Mouse (Mus musculus): ENCODE data around the gene Tmem39b. TPM values are rescaled to one million over a fixed set of nuclear protein-coding genes. Genes with fewer than 3 reads are reported as not detected.

Gene Tmem39b
- polyA plus RNA-seq (2014; fragmentation: Illumina TruSeq; extraction: RNeasy Lipid Tissue Mini Kit (QIAGEN cat#74804); ENCODE audit: low read depth, low replicate concordance): 5.2 TPM

DNA sequence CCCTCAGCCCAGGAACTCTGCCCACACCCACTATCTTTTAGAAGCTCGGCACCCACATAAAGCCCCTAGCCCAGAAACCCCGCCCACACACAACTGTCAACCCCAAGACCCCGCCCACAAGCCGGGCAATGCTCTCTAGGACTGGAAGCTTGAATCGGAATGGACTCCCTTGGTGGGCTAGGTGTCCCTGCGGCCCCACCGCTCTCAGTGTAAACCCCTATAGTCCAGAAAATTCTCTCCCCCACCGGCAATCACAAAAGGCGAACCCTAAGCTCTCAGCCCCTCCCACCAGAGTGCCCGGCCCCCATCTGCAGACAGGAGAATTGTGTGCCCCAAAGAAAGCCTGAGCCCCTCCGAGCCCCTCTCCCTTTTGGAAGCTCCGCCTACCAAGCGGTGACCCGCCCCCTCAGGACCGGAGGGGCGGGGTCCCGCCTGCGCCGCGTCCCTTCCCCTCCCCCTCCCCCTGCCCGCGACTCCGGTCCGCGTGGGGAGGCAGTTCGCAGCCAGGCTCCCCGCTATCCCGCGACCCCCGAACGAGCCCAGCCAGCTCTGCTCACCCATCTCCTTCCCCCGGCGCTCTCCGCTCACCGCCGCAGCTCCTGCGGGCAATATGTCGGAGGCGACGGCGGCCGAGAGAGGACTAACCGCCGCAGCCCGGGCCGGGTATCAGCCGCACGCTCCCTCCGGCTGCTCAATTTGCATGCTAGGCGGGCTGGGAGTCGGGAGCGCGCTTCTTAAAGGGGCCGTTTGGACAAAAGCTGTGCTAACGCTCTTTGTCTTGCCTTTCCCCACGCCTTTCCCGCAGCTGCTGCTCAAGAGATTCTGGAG lies at the start of gene Tmem39b:
Tmem39b (minus strand) TSS at position 681 of the 828 bp plus-strand sequence.

DNA sequence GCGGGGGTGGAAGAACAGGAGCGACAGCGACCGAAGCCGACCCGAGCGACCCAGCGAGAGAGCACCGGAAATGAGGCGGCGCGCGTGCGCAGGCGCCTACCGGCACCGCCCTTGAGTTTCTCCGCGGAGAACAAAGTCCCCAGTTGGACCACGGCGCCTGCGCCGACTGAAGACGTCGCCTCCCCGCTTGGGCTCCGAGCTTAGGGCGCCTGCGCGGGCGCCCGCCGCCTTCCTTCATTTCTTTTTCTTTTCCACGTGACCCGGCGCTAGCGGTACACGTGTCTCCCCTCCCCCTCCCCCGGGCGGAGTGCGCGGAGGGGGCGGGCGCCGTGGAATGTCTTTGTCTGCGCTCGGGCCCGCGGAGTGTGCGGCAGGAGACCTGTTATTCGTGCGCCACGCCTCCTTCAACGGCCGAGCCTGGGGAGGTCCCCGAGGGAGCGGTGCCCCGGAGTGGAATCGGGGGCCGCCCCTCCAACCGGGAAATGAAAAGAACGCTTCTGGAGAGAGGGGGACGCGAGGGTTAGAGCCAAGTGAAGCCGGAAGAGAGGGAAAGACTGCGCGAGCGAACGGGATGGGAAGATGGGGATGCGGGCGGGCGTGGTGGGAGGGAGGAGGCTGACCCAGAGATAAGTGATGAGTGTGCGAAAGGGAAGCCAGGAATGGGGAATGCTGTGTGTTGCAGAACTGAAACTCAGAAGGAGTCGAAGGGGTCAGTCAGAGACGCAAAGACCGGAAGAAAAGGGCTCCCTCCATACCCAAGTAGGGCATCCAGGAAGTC lies 45.8 kb upstream of the Tmem39b start, which contains the start of gene Khdrbs1:
Khdrbs1 (minus strand) TSS at position 72 of the 778 bp plus-strand sequence.

DNA sequence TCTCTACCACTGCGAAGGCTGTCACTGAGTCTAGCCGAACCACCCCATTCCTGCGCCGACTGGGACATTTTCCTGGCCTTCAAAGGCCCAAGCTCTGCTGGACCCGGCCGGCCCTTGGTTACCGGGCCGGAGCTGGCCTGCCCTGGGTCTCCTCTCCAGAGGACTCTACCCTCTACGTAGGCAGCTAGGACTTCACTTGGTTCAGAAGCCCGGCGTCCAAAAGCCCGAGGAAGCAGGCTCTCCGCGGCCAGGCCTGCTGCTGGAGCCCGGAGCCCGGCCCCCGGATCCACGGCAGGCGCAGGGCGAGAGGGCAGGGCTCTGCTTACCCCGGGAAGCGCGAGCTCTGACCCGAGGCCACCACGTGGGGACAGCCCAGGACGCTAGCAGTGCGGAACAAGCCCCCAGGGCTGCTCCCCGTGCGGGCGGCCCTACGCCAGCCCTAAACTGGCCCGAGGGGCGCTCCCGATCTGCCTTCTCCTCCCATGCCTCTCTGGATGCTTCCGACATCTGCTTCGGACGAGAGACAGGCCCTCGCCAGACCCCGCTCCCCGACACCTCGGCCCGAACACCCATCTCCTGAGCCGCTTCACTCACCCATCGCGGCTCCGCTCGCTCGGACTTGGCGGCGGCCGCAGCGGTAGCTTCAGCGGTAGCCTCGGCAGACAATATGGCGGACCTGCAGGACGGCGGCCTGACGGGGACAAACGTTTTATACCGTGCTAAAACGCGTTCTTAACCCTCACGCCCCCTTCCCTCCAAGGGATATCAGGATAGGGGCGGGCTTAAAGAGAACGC lies 24.4 kb downstream of the Tmem39b start, which contains the start of gene Kpna6:
Kpna6 (minus strand) TSS at position 685 of the 795 bp plus-strand sequence.

DNA sequence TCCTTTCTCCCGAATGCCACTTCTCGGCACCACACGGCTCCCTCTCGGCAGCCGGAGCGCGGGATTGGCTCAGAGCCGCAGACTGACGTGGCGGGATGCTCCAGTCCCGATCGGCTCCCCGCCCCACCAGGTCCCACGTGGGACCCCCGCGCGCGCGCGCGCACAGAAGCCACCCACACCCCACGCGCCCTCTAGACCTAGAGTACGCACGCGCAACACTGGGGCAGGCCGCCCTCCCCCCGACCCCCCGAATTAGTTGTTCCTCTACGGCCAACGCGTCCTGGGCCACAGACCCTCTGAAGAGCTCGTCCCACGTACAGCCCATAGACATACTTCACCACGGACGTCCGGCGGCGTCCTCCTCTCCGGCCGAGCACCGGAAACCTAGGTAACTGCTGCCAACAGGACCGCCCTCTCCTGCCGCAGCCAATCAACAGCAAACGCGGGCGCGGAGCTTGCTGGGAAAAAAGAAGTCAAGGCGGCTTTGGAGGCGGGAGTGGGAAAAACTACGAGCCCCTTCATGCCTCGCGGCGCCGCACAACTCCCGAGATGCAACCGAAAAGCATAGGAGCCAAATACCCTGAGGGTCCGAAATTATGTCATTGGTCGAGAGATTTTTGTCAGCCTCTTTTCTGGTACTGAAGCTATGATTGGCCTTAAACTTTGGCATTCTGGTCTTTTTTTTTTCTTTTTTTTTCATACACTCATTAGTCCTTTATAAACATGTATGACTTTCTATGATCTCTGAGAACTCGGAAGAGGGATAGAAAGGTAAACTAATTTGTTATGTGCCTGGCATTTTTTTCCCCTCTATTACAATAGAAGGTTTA lies 55.8 kb downstream of the Tmem39b start, which contains the start of gene Txlna:
Txlna (minus strand) TSS at position 428 of the 830 bp plus-strand sequence.

Other genes starting within 250 kb of the Tmem39b start
- gene Bsdc1, start 235.3 kb downstream of the Tmem39b start, polyA plus RNA-seq (2014; fragmentation: Illumina TruSeq; extraction: RNeasy Lipid Tissue Mini Kit (QIAGEN cat#74804); ENCODE audit: low read depth, low replicate concordance): 12.7 TPM
- gene Tssk3, start 205.8 kb downstream of the Tmem39b start, polyA plus RNA-seq (2014; fragmentation: Illumina TruSeq; extraction: RNeasy Lipid Tissue Mini Kit (QIAGEN cat#74804); ENCODE audit: low read depth, low replicate concordance): 76.5 TPM
- gene Fam229a, start 205.6 kb downstream of the Tmem39b start, polyA plus RNA-seq (2014; fragmentation: Illumina TruSeq; extraction: RNeasy Lipid Tissue Mini Kit (QIAGEN cat#74804); ENCODE audit: low read depth, low replicate concordance): not detected
- gene Marcksl1, start 183.3 kb downstream of the Tmem39b start, polyA plus RNA-seq (2014; fragmentation: Illumina TruSeq; extraction: RNeasy Lipid Tissue Mini Kit (QIAGEN cat#74804); ENCODE audit: low read depth, low replicate concordance): 80.2 TPM
- gene Hdac1, start 154.1 kb downstream of the Tmem39b start, polyA plus RNA-seq (2014; fragmentation: Illumina TruSeq; extraction: RNeasy Lipid Tissue Mini Kit (QIAGEN cat#74804); ENCODE audit: low read depth, low replicate concordance): 125 TPM
- gene Lck, start 123.2 kb downstream of the Tmem39b start, polyA plus RNA-seq (2014; fragmentation: Illumina TruSeq; extraction: RNeasy Lipid Tissue Mini Kit (QIAGEN cat#74804); ENCODE audit: low read depth, low replicate concordance): 0.55 TPM
- not detected for gene Fam167b, start 118.3 kb downstream of the Tmem39b start, polyA plus RNA-seq (2014; fragmentation: Illumina TruSeq; extraction: RNeasy Lipid Tissue Mini Kit (QIAGEN cat#74804); ENCODE audit: low read depth, low replicate concordance)
- gene Eif3i, start 96.2 kb downstream of the Tmem39b start, polyA plus RNA-seq (2014; fragmentation: Illumina TruSeq; extraction: RNeasy Lipid Tissue Mini Kit (QIAGEN cat#74804); ENCODE audit: low read depth, low replicate concordance): 18.7 TPM
- 20.7 TPM for gene Tmem234, start 96.2 kb downstream of the Tmem39b start, polyA plus RNA-seq (2014; fragmentation: Illumina TruSeq; extraction: RNeasy Lipid Tissue Mini Kit (QIAGEN cat#74804); ENCODE audit: low read depth, low replicate concordance)
- not detected for gene Dcdc2b, start 82.6 kb downstream of the Tmem39b start, polyA plus RNA-seq (2014; fragmentation: Illumina TruSeq; extraction: RNeasy Lipid Tissue Mini Kit (QIAGEN cat#74804); ENCODE audit: low read depth, low replicate concordance)
- 11.5 TPM for gene Iqcc, start 77.7 kb downstream of the Tmem39b start, polyA plus RNA-seq (2014; fragmentation: Illumina TruSeq; extraction: RNeasy Lipid Tissue Mini Kit (QIAGEN cat#74804); ENCODE audit: low read depth, low replicate concordance)
- 1.8 TPM for gene Ccdc28b, start 72.9 kb downstream of the Tmem39b start, polyA plus RNA-seq (2014; fragmentation: Illumina TruSeq; extraction: RNeasy Lipid Tissue Mini Kit (QIAGEN cat#74804); ENCODE audit: low read depth, low replicate concordance)
- gene Txlna, start 55.8 kb downstream of the Tmem39b start, polyA plus RNA-seq (2014; fragmentation: Illumina TruSeq; extraction: RNeasy Lipid Tissue Mini Kit (QIAGEN cat#74804); ENCODE audit: low read depth, low replicate concordance): 6.8 TPM
- 296 TPM for gene Kpna6, start 24.1 kb downstream of the Tmem39b start, polyA plus RNA-seq (2014; fragmentation: Illumina TruSeq; extraction: RNeasy Lipid Tissue Mini Kit (QIAGEN cat#74804); ENCODE audit: low read depth, low replicate concordance)
- 99.4 TPM for gene Khdrbs1, start 45.5 kb upstream of the Tmem39b start, polyA plus RNA-seq (2014; fragmentation: Illumina TruSeq; extraction: RNeasy Lipid Tissue Mini Kit (QIAGEN cat#74804); ENCODE audit: low read depth, low replicate concordance)
- 544 TPM for gene Ptp4a2, start 114.4 kb upstream of the Tmem39b start, polyA plus RNA-seq (2014; fragmentation: Illumina TruSeq; extraction: RNeasy Lipid Tissue Mini Kit (QIAGEN cat#74804); ENCODE audit: low read depth, low replicate concordance)
- 0.13 TPM for gene Spocd1, start 232.4 kb upstream of the Tmem39b start, polyA plus RNA-seq (2014; fragmentation: Illumina TruSeq; extraction: RNeasy Lipid Tissue Mini Kit (QIAGEN cat#74804); ENCODE audit: low read depth, low replicate concordance)